Mouse (Mus musculus): ENCODE data around the gene Epb41l4b.

DNA sequence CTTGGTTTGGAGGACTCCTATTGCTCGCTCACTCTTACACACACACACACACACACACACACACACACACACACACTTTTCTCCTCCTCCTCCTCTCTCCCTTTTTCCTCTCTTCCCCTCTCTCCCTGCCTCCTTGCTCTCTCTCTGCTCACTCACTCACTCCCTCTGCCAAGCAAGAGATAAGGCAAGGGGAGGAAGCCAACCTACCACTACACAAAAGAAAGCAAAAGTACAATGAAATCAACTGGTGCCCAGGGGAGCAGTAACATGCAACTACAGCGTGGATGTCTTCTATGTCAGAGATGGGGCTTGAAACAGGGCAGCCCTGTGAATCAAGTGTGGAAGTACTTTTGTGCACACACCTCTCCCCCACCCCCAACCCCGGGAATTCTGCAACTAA is 24.4 kb downstream of the Epb41l4b start:
- no peak for TF ChIP-seq CTCF (IDR thresholded peaks at IDR 0.05; ENCODE audit: low read depth, low read length)
- no peak for TF ChIP-seq POLR2A (IDR thresholded peaks at IDR 0.05; ENCODE audit: borderline replicate concordance, low read depth, low read length)

Measured in bone marrow macrophage, adult 2 months (primary cell).